Mouse (Mus musculus): Measurements from ENCODE around the gene Cntnap5c. TPM values are rescaled to one million over a fixed set of nuclear protein-coding genes. Genes with fewer than 3 reads are reported as not detected.

The Cntnap5c gene
- polyA plus RNA-seq, 1 experiment: not detected

DNA sequence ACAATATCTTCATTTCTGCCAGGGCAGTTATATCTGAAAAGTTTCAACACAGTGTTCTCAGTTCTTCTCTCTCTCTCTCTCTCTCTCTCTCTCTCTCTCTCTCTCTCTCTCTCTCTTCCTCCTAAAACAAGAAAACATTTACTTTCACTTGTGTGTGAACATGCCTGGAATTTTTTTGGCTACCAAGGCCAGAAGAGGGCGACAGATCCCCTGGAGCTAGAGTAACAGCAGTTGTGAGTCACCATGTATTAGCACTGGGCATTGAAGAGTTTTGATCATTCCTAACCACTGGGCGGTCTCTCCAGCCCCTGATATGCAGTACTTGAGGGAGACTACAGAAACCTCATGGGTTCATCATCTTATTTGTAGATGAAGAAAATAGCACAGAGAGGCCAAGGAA, 219.1 kb downstream of the Cntnap5c start:
- Histone ChIP-seq H3K36me3 (ENCODE audit: control insufficient read depth, insufficient read depth) (no peaks in the 10 kb centered on the region), H3K4me3 (ENCODE audit: insufficient read depth, poor library complexity, severe bottlenecking) (no peak overlapping the region), H3K79me2 (ENCODE audit: control insufficient read depth, insufficient read depth) (no peaks in the 10 kb centered on the region), H3K79me3 (ENCODE audit: low read depth) (no peaks in the 10 kb centered on the region), H3K27me3 (ENCODE audit: control insufficient read depth, insufficient read depth, insufficient read length) (no peaks in the 10 kb centered on the region), H3ac (ENCODE audit: control insufficient read depth, insufficient read length, low read depth) (no peak overlapping the region)
- TF ChIP-seq USF1 (IDR thresholded peaks at IDR 0.05; ENCODE audit: low read depth) (no peak), MYOG (IDR thresholded peaks at IDR 0.05; ENCODE audit: control insufficient read depth, extremely low read depth, insufficient read length) (no peak), FOSL1 (IDR thresholded peaks at IDR 0.05; ENCODE audit: insufficient read depth, low read length, poor library complexity, severe bottlenecking) (no peak), CEBPB (IDR thresholded peaks at IDR 0.05; ENCODE audit: low read depth) (no peak), MAX (IDR thresholded peaks at IDR 0.05) (no peak), MYOD1 (IDR thresholded peaks at IDR 0.05; ENCODE audit: control insufficient read depth, insufficient read length, low read depth) (no peak), CTCF (IDR thresholded peaks at IDR 0.05; ENCODE audit: control insufficient read depth, insufficient read depth, insufficient read length) (no peak)

GRCm38 (mm10) chr17:57996461-57996860, 227.1 kb downstream of the Cntnap5c start:
- Histone ChIP-seq H3K36me3 (ENCODE audit: control insufficient read depth, insufficient read depth) (no peaks in the 10 kb centered on the region), H3K27me3 (ENCODE audit: control insufficient read depth, insufficient read depth, insufficient read length) (no peaks in the 10 kb centered on the region), H3K4me3 (ENCODE audit: insufficient read depth, poor library complexity, severe bottlenecking) (no peak overlapping the region), H3ac (ENCODE audit: control insufficient read depth, insufficient read length, low read depth) (no peak overlapping the region), H3K79me3 (ENCODE audit: low read depth) (no peaks in the 10 kb centered on the region), H3K79me2 (ENCODE audit: control insufficient read depth, insufficient read depth) (no peaks in the 10 kb centered on the region)
- TF ChIP-seq CEBPB (IDR thresholded peaks at IDR 0.05; ENCODE audit: low read depth) (no peak), MAX (IDR thresholded peaks at IDR 0.05) (no peak), FOSL1 (IDR thresholded peaks at IDR 0.05; ENCODE audit: insufficient read depth, low read length, poor library complexity, severe bottlenecking) (no peak), MYOG (IDR thresholded peaks at IDR 0.05; ENCODE audit: control insufficient read depth, extremely low read depth, insufficient read length) (no peak), MYOD1 (IDR thresholded peaks at IDR 0.05; ENCODE audit: control insufficient read depth, insufficient read length, low read depth) (no peak), CTCF (IDR thresholded peaks at IDR 0.05; ENCODE audit: control insufficient read depth, insufficient read depth, insufficient read length) (no peak), USF1 (IDR thresholded peaks at IDR 0.05; ENCODE audit: low read depth) (no peak)

DNA sequence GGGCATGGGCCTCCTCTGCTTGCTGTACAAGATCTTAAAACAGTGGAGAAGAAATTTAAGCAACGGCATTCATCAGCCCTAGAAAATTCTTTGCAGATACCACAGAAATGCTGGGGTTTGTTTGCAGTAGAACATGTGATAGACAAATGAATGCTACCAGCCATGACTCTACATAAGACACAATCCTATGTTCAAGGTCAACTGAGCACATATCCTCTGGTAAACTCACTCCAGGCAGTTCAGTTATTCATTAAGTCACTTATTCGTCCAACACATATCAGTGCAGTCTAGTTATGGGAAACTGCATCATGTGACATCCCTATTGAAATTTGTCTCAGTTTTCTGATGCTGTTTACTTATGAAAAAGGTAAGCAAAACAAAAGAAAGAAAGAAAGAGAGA, 229.7 kb downstream of the Cntnap5c start:
- H3K36me3 ChIP-seq (ENCODE audit: control insufficient read depth, insufficient read depth): no peaks in the 10 kb centered on the region
- H3ac ChIP-seq (ENCODE audit: control insufficient read depth, insufficient read length, low read depth): no peak overlapping the region
- no peaks in the 10 kb centered on the region for H3K79me3 ChIP-seq (ENCODE audit: low read depth)
- H3K79me2 ChIP-seq (ENCODE audit: control insufficient read depth, insufficient read depth): no peaks in the 10 kb centered on the region
- no peak for TF ChIP-seq MYOG (IDR thresholded peaks at IDR 0.05; ENCODE audit: control insufficient read depth, extremely low read depth, insufficient read length)
- TF ChIP-seq FOSL1 (IDR thresholded peaks at IDR 0.05; ENCODE audit: insufficient read depth, low read length, poor library complexity, severe bottlenecking): no peak
- no peaks in the 10 kb centered on the region for H3K27me3 ChIP-seq (ENCODE audit: control insufficient read depth, insufficient read depth, insufficient read length)
- no peak overlapping the region for H3K4me3 ChIP-seq (ENCODE audit: insufficient read depth, poor library complexity, severe bottlenecking)

DNA sequence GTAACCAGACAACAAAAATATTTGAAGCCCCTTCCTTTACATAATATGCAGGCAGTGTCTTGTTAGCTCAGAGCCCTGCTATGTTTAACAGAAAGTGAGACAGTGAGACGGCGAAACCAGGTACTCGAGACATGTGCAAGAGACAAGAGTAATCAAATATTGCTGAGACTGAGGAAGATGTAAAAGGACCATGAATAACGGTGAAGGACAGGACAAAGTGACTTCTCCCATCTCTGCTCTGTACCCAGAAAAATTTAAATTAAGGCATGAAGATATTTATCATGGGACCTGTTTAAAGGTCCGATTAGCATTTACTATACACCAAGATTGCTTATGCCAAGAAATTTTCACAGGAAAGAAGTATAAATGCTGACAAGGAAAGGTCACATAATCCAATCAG, 233.5 kb downstream of the Cntnap5c start:
- no peaks in the 10 kb centered on the region for H3K79me2 ChIP-seq (ENCODE audit: control insufficient read depth, insufficient read depth)
- TF ChIP-seq CEBPB (IDR thresholded peaks at IDR 0.05; ENCODE audit: low read depth) (no peak), MYOG (IDR thresholded peaks at IDR 0.05; ENCODE audit: control insufficient read depth, extremely low read depth, insufficient read length) (no peak), MYOD1 (IDR thresholded peaks at IDR 0.05; ENCODE audit: control insufficient read depth, insufficient read length, low read depth) (no peak), MAX (IDR thresholded peaks at IDR 0.05) (no peak), CTCF (IDR thresholded peaks at IDR 0.05; ENCODE audit: control insufficient read depth, insufficient read depth, insufficient read length) (no peak), USF1 (IDR thresholded peaks at IDR 0.05; ENCODE audit: low read depth) (no peak)
- H3K36me3 ChIP-seq (ENCODE audit: control insufficient read depth, insufficient read depth): no peaks in the 10 kb centered on the region

GRCm38 (mm10) chr17:58003322-58003721, 234.0 kb downstream of the Cntnap5c start:
- Histone ChIP-seq H3K79me2 (ENCODE audit: control insufficient read depth, insufficient read depth) (no peaks in the 10 kb centered on the region), H3K27me3 (ENCODE audit: control insufficient read depth, insufficient read depth, insufficient read length) (no peaks in the 10 kb centered on the region), H3K36me3 (ENCODE audit: control insufficient read depth, insufficient read depth) (no peaks in the 10 kb centered on the region), H3K4me3 (ENCODE audit: insufficient read depth, poor library complexity, severe bottlenecking) (no peak overlapping the region), H3K79me3 (ENCODE audit: low read depth) (no peaks in the 10 kb centered on the region), H3ac (ENCODE audit: control insufficient read depth, insufficient read length, low read depth) (no peak overlapping the region)
- TF ChIP-seq CEBPB (IDR thresholded peaks at IDR 0.05; ENCODE audit: low read depth) (no peak), USF1 (IDR thresholded peaks at IDR 0.05; ENCODE audit: low read depth) (no peak), FOSL1 (IDR thresholded peaks at IDR 0.05; ENCODE audit: insufficient read depth, low read length, poor library complexity, severe bottlenecking) (no peak), MYOD1 (IDR thresholded peaks at IDR 0.05; ENCODE audit: control insufficient read depth, insufficient read length, low read depth) (no peak), CTCF (IDR thresholded peaks at IDR 0.05; ENCODE audit: control insufficient read depth, insufficient read depth, insufficient read length) (no peak), MAX (IDR thresholded peaks at IDR 0.05) (no peak), MYOG (IDR thresholded peaks at IDR 0.05; ENCODE audit: control insufficient read depth, extremely low read depth, insufficient read length) (no peak)

More for the DNA sequence above, 233.5 kb downstream of the Cntnap5c start:
- Histone ChIP-seq H3ac (ENCODE audit: control insufficient read depth, insufficient read length, low read depth) (no peak overlapping the region), H3K27me3 (ENCODE audit: control insufficient read depth, insufficient read depth, insufficient read length) (no peaks in the 10 kb centered on the region), H3K79me3 (ENCODE audit: low read depth) (no peaks in the 10 kb centered on the region), H3K4me3 (ENCODE audit: insufficient read depth, poor library complexity, severe bottlenecking) (no peak overlapping the region)

GRCm38 (mm10) chr17:58004491-58004890, 235.1 kb downstream of the Cntnap5c start:
- no peaks in the 10 kb centered on the region for H3K27me3 ChIP-seq (ENCODE audit: control insufficient read depth, insufficient read depth, insufficient read length)
- no peak for TF ChIP-seq USF1 (IDR thresholded peaks at IDR 0.05; ENCODE audit: low read depth)
- TF ChIP-seq MAX (IDR thresholded peaks at IDR 0.05): no peak
- TF ChIP-seq FOSL1 (IDR thresholded peaks at IDR 0.05; ENCODE audit: insufficient read depth, low read length, poor library complexity, severe bottlenecking): no peak
- no peak for TF ChIP-seq CTCF (IDR thresholded peaks at IDR 0.05; ENCODE audit: control insufficient read depth, insufficient read depth, insufficient read length)
- no peak for TF ChIP-seq MYOD1 (IDR thresholded peaks at IDR 0.05; ENCODE audit: control insufficient read depth, insufficient read length, low read depth)
- no peak for TF ChIP-seq CEBPB (IDR thresholded peaks at IDR 0.05; ENCODE audit: low read depth)
- no peak for TF ChIP-seq MYOG (IDR thresholded peaks at IDR 0.05; ENCODE audit: control insufficient read depth, extremely low read depth, insufficient read length)

More at GRCm38 (mm10) chr17:58004491-58004890, 235.1 kb downstream of the Cntnap5c start:
- Histone ChIP-seq H3ac (ENCODE audit: control insufficient read depth, insufficient read length, low read depth) (no peak overlapping the region), H3K36me3 (ENCODE audit: control insufficient read depth, insufficient read depth) (no peaks in the 10 kb centered on the region), H3K79me3 (ENCODE audit: low read depth) (no peaks in the 10 kb centered on the region), H3K4me3 (ENCODE audit: insufficient read depth, poor library complexity, severe bottlenecking) (no peak overlapping the region), H3K79me2 (ENCODE audit: control insufficient read depth, insufficient read depth) (no peaks in the 10 kb centered on the region)

All from C2C12 (cell line).